Mouse (Mus musculus) kidney, postnatal 10 days (tissue): ENCODE results near the gene Tfr2.
A peak's percentile ranks its signal among the peaks of the same experiment; 100 is the strongest.

ENCODE experiments used
- DNase-seq: peaks from one replicate; pipeline ENCODE4 v3.0.0; 2021; ENCODE audit warnings: mixed read lengths

Gene Tfr2

GRCm38 (mm10) chr5:137539291-137539801 is 30.3 kb upstream of the Tfr2 start:
- peak; percentile 30 for DNase-seq

- peak; percentile 1 for DNase-seq
Observed at GRCm38 (mm10) chr5:137540991-137541390, 28.6 kb upstream of the Tfr2 start.

DNA sequence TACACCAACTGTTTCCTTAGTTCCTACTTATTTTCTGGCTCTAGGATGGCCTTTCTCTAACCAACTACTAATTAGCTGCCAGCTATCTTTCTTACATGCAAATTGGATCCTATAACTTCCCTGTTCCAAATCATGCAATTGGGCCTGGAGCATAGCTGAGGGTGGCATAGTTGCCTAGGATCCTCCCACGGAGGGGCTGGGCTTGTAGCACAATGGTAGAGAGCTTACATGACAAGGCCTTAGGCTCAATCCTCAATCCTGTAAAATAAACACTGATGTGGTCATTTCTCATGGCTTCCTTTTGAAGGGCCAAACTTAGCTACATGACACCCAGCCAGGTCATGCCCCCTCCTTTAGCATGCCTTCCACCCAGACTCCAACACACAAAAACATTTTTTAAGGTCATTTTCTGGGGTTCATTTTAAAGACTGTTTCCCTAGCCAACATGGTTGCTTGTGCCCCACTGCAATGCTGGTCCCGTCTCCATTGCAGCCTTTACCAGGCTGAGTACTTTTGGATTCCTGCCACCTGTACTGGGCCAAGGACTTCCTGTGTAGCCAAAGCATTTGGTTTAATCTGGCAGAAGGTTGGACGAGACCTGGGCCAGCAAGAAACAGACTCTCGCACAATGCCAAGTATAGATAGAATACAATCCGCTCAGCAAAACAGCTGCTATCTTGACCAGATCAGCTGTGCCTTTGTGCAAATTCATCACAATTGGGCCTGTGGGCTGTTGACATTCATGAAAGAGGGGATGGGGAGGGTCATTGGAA is 27.7 kb upstream of the Tfr2 start:
- peak; percentile 5 for DNase-seq

- no peak for DNase-seq
Observed at GRCm38 (mm10) chr5:137544926-137545325, 24.7 kb upstream of the Tfr2 start.

DNA sequence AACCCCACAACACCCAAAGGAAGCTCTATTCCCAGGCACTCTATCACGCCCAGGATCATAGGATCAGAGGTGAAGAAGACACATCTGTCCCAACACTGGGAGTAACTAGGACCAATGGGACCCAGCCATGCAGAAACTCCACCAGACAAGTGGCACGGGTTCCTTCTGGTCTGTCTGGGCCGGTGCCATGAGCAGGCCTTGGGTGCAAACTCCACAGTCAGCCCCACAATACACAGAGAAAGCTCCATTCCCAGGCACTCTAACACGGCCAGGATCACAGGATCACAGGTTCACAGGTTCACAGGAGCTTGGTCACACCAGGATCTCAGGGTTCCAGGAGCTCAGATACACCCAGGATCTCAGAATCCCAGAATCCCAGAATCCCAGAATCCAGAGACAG is 24.0 kb upstream of the Tfr2 start:
- no peak for DNase-seq

GRCm38 (mm10) chr5:137549840-137550239 is 19.8 kb upstream of the Tfr2 start:
- no peak for DNase-seq

DNA sequence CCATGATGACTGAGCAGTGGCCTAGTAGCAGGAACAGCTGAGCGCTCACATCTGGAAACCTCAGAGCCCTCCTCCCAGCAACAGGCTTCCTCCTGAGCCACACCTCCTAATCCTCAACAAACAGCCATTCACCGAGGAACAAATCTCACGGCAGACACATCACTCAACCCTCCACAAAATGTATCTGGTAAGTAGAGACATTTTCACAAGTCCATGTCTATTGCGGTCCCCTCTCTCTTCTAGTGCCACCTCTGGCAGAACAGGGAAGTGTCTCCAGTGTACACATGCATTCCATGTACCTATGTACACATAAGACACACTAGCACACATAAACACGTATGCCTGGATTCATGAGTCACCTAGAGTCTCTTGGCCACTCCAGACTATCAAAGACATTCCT is 18.5 kb upstream of the Tfr2 start:
- no peak for DNase-seq

- no peak for DNase-seq
Observed at GRCm38 (mm10) chr5:137553000-137553399, 16.6 kb upstream of the Tfr2 start.

DNA sequence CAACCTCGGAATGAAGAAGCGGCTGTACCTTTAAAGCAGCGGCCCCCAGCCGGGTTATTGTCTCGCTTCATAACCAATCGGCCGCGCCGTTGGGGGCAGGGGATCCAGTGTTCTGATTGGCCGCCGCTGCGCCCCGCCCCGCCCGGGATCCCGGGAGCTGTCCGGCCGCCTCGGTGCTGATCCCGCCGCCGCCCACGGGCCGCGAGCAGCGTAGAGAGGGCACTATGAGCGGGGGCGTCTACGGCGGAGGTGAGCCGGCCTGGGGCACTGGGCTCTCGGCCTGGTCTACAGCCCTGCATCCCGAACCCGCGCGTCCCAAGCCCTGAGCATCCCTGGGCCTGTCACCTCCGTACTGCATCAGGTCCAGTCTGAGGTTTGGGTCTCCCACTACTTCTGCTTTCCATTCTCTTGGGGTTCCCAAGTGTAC is 16.2 kb upstream of the Tfr2 start, which contains the start of gene Actl6b:
TSS of gene Actl6b (plus strand) at position 107 of the 427 bp plus-strand sequence.
- peak; percentile 88 for DNase-seq

DNA sequence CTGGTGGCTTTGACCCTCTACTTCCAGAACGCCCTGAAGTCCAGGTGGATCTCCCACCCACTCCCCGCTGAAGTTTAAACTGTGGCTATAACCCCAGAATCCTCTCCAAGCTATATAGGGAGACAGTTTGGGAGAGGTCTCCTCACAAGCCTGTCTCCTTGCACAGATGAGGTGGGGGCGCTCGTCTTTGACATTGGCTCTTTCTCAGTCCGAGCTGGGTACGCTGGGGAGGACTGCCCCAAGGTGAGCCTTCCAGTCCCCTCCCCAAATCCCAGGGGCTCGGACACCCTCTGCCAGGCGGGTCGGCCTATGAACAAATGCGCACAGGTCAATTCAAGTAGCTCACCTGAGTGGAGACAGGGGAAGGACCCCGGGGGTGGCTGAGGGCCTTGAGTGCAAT is 15.7 kb upstream of the Tfr2 start:
- no peak for DNase-seq

DNA sequence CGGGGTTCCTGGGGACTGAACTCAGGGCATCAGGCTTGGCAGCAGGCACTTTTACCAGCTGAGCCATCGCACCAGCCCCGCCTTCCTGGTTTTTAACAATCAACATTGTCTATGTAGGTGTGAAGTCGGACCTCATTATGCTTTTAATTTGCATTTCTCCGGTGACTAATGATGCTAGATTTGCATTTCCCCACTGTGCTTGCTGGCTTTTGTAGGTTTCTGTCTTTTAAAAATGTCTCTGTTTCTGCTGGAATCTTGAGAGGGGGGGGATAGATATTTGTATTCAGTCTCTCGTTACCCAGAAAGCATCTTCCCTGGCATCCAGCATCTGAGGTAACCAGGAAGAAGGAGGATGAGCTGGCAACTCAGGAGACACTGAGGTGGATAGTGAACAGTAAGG is 8.1 kb upstream of the Tfr2 start:
- DNase-seq, result no peak

GRCm38 (mm10) chr5:137562965-137563364 is 6.7 kb upstream of the Tfr2 start:
- DNase-seq, result no peak

GRCm38 (mm10) chr5:137565744-137566143 is 3.9 kb upstream of the Tfr2 start:
- no peak for DNase-seq

GRCm38 (mm10) chr5:137566416-137566815 is 3.2 kb upstream of the Tfr2 start:
- no peak for DNase-seq

GRCm38 (mm10) chr5:137568223-137568798 is 1.3 kb upstream of the Tfr2 start:
- no peak for DNase-seq

- no peak for DNase-seq
Observed at GRCm38 (mm10) chr5:137569031-137569430, 609 bp upstream of the Tfr2 start.

GRCm38 (mm10) chr5:137570181-137570580 is 541 bp downstream of the Tfr2 start:
- DNase-seq, result no peak

- DNase-seq, result no peak
Observed at GRCm38 (mm10) chr5:137570691-137571586, 1.3 kb downstream of the Tfr2 start.

- DNase-seq, result peak; percentile 55
Observed at GRCm38 (mm10) chr5:137574470-137574901, 4.8 kb downstream of the Tfr2 start.

- no peak for DNase-seq
Observed at GRCm38 (mm10) chr5:137580246-137580645, 10.6 kb downstream of the Tfr2 start.

DNA sequence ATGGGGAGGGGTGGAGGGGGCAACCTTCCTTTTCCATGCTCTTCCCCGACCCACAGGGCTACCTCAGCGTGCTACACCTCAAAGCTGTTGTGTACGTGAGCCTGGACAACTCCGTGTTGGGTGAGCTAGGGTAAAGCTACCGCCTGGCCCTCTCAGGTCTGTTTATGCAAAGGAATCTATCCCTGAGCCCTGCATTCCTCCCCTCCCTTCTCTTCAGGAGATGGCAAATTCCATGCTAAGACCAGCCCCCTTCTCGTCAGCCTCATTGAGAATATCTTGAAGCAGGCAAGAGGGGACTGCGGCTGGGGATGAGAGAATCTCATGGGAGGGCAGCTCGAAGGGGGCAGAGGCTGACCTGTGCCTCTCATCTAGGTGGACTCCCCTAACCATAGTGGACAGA is 13.1 kb downstream of the Tfr2 start:
- no peak for DNase-seq

- peak; percentile 54 for DNase-seq
Observed at GRCm38 (mm10) chr5:137583670-137584169, 14.1 kb downstream of the Tfr2 start.

DNA sequence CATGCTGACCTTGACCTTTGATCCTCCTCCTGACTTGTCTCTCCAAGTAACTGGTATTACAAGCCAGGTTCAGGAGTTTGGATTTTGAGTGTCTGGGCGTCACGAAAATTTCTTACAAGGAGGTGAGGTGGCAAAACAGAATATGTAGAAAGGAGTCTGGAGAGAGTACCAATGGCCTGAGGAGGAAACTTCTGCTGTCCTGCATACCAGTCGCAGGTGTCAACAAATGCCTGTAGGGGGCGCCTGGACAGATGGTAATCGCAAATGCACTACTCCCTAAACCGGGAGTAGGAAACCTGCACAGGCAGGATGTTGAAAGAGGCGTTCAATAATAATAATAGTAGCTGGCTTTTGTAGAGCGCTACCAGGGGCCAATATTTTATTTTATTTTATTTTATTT is 15.3 kb downstream of the Tfr2 start:
- DNase-seq, result peak; percentile 87
